Mouse (Mus musculus) myocyte (in vitro differentiated cells): ENCODE data around the gene Scgb1c1.

Experiments used
- CEBPB ChIP-seq: IDR thresholded peaks from 2 replicates; pipeline ENCODE4 v1.6.1; 2011; ENCODE audit warnings: mild to moderate bottlenecking, moderate library complexity; ENCODE audit not compliant: poor library complexity, insufficient read depth, severe bottlenecking
- E2F4 ChIP-seq: IDR thresholded peaks from one replicate; pipeline ENCODE4 v1.6.1; 2011; ENCODE audit warnings: mild to moderate bottlenecking, control low read depth, moderate library complexity; ENCODE audit not compliant: insufficient read depth
- MAX ChIP-seq: IDR thresholded peaks from one replicate; pipeline ENCODE4 v1.6.1; 2011; ENCODE audit warnings: low read depth, mild to moderate bottlenecking, control low read depth
- MYOD1 ChIP-seq, 3 experiments: IDR thresholded peaks; one replicate each; pipeline ENCODE4 v1.6.1; 2011; ENCODE audit warnings: control low read depth in 2 of 3, low read depth in 2 of 3, mild to moderate bottlenecking in 2 of 3, moderate library complexity in 1 of 3; ENCODE audit not compliant: insufficient read length in 2 of 3, control insufficient read depth in 1 of 3
- POLR2A ChIP-seq: IDR thresholded peaks from one replicate; pipeline ENCODE4 v1.6.1; 2011; ENCODE audit warnings: low read depth, mild to moderate bottlenecking, control low read depth, moderate library complexity; ENCODE audit not compliant: insufficient read length
- POLR2AphosphoS2 ChIP-seq: IDR thresholded peaks from one replicate; pipeline ENCODE4 v1.6.1; 2011; ENCODE audit warnings: low read depth, control low read depth; ENCODE audit not compliant: insufficient read length
- REST ChIP-seq: IDR thresholded peaks from one replicate; pipeline ENCODE4 v1.6.1; 2011; ENCODE audit warnings: mild to moderate bottlenecking, control low read depth, moderate library complexity; ENCODE audit not compliant: insufficient read depth, insufficient read length
- SRF ChIP-seq: IDR thresholded peaks from one replicate; pipeline ENCODE4 v1.6.1; 2011; ENCODE audit warnings: low read depth; ENCODE audit not compliant: control insufficient read depth, insufficient read length
- TCF12 ChIP-seq: IDR thresholded peaks from one replicate; pipeline ENCODE4 v1.6.1; 2011; ENCODE audit warnings: mild to moderate bottlenecking, control low read depth; ENCODE audit not compliant: poor library complexity, insufficient read depth, severe bottlenecking
- USF1 ChIP-seq: IDR thresholded peaks from one replicate; pipeline ENCODE4 v1.6.1; 2011; ENCODE audit warnings: low read depth, mild to moderate bottlenecking, control low read depth, moderate library complexity

GRCm38 (mm10) chr7:140821305-140821652 lies 24.1 kb upstream of the Scgb1c1 start:
- no peak for TF ChIP-seq E2F4
- TF ChIP-seq USF1 = no peak
- no peak for TF ChIP-seq POLR2A
- no peak for TF ChIP-seq REST
- TF ChIP-seq POLR2AphosphoS2 = no peak
- no peak for TF ChIP-seq TCF12
- no peak for TF ChIP-seq MAX
- no peak for TF ChIP-seq MYOD1 (IDR thresholded peaks at IDR 0.05; ENCODE audit: control insufficient read depth in 1 of 3, insufficient read length in 2 of 3, low read depth in 2 of 3)
- no peak for TF ChIP-seq CEBPB
- no peak for TF ChIP-seq SRF
